Mouse (Mus musculus) heart, postnatal 0 days (tissue): Measurements from ENCODE around the gene Magi2. TPM values are rescaled to one million over a fixed set of nuclear protein-coding genes. Genes with fewer than 3 reads are reported as not detected.

Source experiments
- ATAC-seq: fragments of 200-750 bp; cut with Nextera tagmentation; 2 replicates; pipeline ENCODE4 v1.8.0; 2017; ENCODE audit warnings: low read depth, moderate number of reproducible peaks, moderate library complexity; ENCODE audit not compliant: insufficient read depth
- DNase-seq: peaks from one replicate; pipeline ENCODE4 v3.0.0-alpha.2; 2016; ENCODE audit warnings: low spot score
- H3K27ac ChIP-seq: fragments of 300-500 bp; sonication (generic); 2 replicates; pipeline ENCODE4 v1.5.1; 2014; ENCODE audit warnings: low read depth, mild to moderate bottlenecking
- H3K27me3 ChIP-seq: fragments of 300-500 bp; sonication (generic); 2 replicates; pipeline ENCODE4 v1.6.1; 2014; ENCODE audit warnings: low read length, mixed read lengths; ENCODE audit not compliant: control insufficient read depth, insufficient read depth
- H3K36me3 ChIP-seq: fragments of 300-500 bp; sonication (generic); replicated peaks from 2 replicates; pipeline ENCODE4 v1.6.1; 2014; ENCODE audit warnings: low read length, mixed read lengths; ENCODE audit not compliant: control insufficient read depth, insufficient read depth
- H3K4me1 ChIP-seq: fragments of 300-500 bp; sonication (generic); 2 replicates; pipeline ENCODE4 v1.6.1; 2014; ENCODE audit warnings: antibody characterized with exemption; ENCODE audit not compliant: control insufficient read depth, insufficient read depth
- H3K4me2 ChIP-seq: fragments of 300-500 bp; sonication (generic); 2 replicates; pipeline ENCODE4 v1.6.1; 2014; ENCODE audit warnings: low read depth, mild to moderate bottlenecking, low read length, moderate library complexity
- H3K4me3 ChIP-seq: fragments of 300-500 bp; sonication (generic); 2 replicates; pipeline ENCODE4 v1.5.1; 2014; ENCODE audit warnings: low read depth, low read length
- H3K9ac ChIP-seq: fragments of 300-500 bp; sonication (generic); replicated peaks from 2 replicates; pipeline ENCODE4 v1.6.1; 2014; ENCODE audit warnings: low read depth, low read length, mixed read lengths
- H3K9me3 ChIP-seq: fragments of 300-500 bp; sonication (generic); replicated peaks from 2 replicates; pipeline ENCODE4 v1.6.1; 2016; ENCODE audit warnings: low read length; ENCODE audit not compliant: control insufficient read depth
- CTCF ChIP-seq: IDR thresholded peaks from 2 replicates; pipeline ENCODE4 v1.5.1; 2016; ENCODE audit warnings: antibody characterized with exemption, control low read depth, low read depth
- EP300 ChIP-seq: IDR thresholded peaks from 2 replicates; pipeline ENCODE4 v1.6.1; 2016; ENCODE audit warnings: antibody characterized with exemption, low read depth
- WGBS: fragments of 180-500 bp; shearing (Covaris S2); extraction: QIAGEN DNeasy Blood & Tissue Kit; methylation state at CpG from one replicate; pipeline ENCODE4 v1.1.7; 2014; 5-methylcytosine and 5-hydroxymethylcytosine counted together
- polyA plus RNA-seq: library from polyadenylated mRNA; unstranded; fragments of >200 nt; fragmentation: Nextera tagmentation; extraction: Ambion mirVana; gene quantifications from 2 replicates; pipeline ENCODE4 v1.2.1, GENCODE M21; 2015
- total RNA-seq: library from RNA; depleted of rRNA; stranded (reverse); fragments of >200 nt; gene quantifications from 2 replicates; pipeline ENCODE4 v1.2.3, GENCODE M21; 2014; ENCODE audit warnings: low replicate concordance

Magi2 gene
- total and polyA plus RNA-seq, 2 experiments from 2014 or later, result 1.7 to 9.5 TPM

DNA sequence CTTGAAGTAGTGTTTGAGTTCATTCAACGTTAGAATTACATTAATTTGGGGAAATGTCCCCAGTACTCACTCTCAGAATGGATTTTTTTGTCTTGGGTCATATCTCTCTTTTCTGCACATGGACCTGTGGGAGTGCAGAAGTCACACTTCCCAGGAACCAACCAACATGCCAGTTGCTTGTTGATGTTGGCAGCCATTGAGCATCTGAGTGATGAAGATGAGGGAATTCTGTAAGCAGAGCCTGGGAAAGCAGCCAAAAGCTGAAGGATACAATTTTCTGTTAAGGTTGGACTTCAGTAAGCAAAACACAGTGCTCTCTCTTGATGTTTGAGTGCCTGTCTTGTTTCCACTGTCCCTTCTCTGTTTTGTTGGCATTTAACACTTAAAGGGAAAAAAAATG, 1102.1 kb downstream of the Magi2 start:
- no peaks in the 10 kb centered on the region for H3K4me1 ChIP-seq
- no peak overlapping the region for H3K27ac ChIP-seq
- H3K4me3 ChIP-seq, result no peak overlapping the region
- TF ChIP-seq CTCF (no peak), EP300 (no peak)
- DNase-seq (no peak), ATAC-seq (no peak)
- no peaks in the 10 kb centered on the region for H3K36me3 ChIP-seq
- no peak overlapping the region for H3K4me2 ChIP-seq
- H3K27me3 ChIP-seq, result no peaks in the 10 kb centered on the region
- H3K9me3 ChIP-seq, result no peaks in the 10 kb centered on the region
- no peak overlapping the region for H3K9ac ChIP-seq
- WGBS, result 36% methylated on average over 1 of the region's 1 CpGs

DNA sequence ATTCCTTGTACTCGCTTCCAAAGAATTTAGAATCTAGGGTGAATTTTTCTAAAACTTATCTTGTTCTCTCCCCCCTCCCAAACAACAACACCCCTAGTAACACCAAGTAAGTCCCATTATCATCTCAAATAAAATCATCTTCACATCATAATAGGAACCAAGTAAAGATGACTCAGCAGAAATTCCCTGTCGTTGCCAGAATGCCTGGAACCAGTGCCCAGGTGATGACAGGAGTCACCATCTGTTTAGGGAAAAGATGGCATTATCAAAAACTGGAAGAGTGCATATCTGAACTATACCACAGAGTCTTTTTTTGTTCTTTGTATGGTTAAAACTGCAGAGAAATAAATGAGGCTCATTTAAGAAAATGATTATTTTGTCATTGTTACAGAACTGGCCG, 1103.2 kb downstream of the Magi2 start:
- TF ChIP-seq EP300 (no peak), CTCF (no peak)
- no peak for ATAC-seq
- WGBS, result 64% methylated on average over 3 of the region's 3 CpGs
- no peak for DNase-seq
- Histone ChIP-seq H3K36me3 (no peaks in the 10 kb centered on the region), H3K4me1 (no peaks in the 10 kb centered on the region), H3K4me2 (no peak overlapping the region), H3K27ac (no peak overlapping the region), H3K9me3 (no peaks in the 10 kb centered on the region), H3K4me3 (no peak overlapping the region), H3K27me3 (no peaks in the 10 kb centered on the region), H3K9ac (no peak overlapping the region)

DNA sequence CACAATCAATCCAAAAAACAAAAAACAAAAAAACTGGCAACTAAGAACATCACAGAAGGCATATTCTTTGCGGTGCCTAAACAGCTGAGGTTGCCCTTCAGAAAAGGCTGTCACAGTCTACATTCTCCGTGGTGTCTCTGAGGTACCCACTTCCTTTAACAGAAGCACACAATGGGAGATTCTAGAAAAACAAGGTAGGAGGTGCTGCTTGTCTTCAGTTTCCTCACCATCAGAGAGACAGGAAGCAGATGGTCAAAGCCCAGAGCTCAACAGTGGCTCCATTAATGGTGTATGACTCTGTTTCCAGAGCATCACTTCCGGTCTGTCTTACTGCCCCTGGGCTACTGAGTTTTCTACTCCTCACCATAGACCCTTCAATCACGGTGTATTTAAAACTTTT, 1105.7 kb downstream of the Magi2 start:
- Histone ChIP-seq H3K27ac (no peak overlapping the region), H3K4me2 (no peak overlapping the region), H3K27me3 (no peaks in the 10 kb centered on the region), H3K36me3 (no peaks in the 10 kb centered on the region), H3K9me3 (no peaks in the 10 kb centered on the region), H3K4me3 (no peak overlapping the region), H3K9ac (no peak overlapping the region), H3K4me1 (no peaks in the 10 kb centered on the region)
- ATAC-seq (no peak), DNase-seq (no peak)
- no peak for TF ChIP-seq CTCF
- TF ChIP-seq EP300, result no peak
- WGBS, result 70% methylated on average over 4 of the region's 4 CpGs

DNA sequence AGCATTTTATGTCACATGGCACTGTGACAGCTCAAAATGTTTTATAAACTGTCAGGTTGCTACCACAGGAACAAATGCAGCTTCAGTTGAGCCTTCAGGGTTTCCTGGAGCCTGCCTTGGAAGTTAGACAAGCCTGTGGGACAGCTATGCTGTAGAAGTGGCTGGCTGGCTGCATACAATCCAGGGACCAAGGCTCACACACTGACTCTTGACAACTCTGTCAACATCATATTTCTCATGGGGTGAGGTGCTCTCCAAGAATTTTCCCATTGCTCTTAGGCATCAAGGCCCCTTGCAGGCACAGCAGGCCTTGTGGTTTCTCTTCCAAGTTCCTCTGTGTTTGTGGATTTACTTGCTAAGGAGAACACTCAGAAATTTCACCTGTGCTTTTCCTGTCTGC, 1107.7 kb downstream of the Magi2 start:
- Histone ChIP-seq H3K9ac (no peak overlapping the region), H3K4me3 (no peak overlapping the region), H3K9me3 (no peaks in the 10 kb centered on the region), H3K27me3 (no peaks in the 10 kb centered on the region), H3K36me3 (no peaks in the 10 kb centered on the region), H3K27ac (no peak overlapping the region), H3K4me1 (no peaks in the 10 kb centered on the region), H3K4me2 (no peak overlapping the region)
- no peak for TF ChIP-seq CTCF
- TF ChIP-seq EP300, result no peak
- DNase-seq, result no peak
- ATAC-seq, result no peak

DNA sequence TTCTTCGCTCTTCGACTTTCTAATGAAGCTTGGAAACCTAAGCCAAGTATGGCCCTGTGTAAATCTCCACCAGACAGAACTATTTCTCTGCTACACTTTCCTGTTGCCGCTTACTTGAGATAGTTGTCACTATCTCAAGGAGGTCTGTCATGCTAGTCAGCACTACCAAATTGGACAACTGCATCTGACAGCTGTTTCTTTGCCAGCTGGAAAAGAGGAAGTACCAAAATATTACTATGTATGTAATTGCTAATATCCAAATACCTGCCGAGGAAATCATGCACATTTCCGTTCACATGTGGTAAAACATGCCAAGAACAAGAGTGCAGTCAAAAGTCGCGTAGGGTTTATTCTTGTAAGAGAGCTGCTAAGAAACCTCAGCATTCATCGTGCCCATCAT, 1126.1 kb downstream of the Magi2 start:
- Histone ChIP-seq H3K4me1 (no peaks in the 10 kb centered on the region), H3K27ac (no peak overlapping the region), H3K9me3 (no peaks in the 10 kb centered on the region), H3K4me3 (no peak overlapping the region), H3K9ac (no peak overlapping the region), H3K4me2 (no peak overlapping the region), H3K27me3 (no peaks in the 10 kb centered on the region), H3K36me3 (no peaks in the 10 kb centered on the region)
- 74% methylated on average over 8 of the region's 8 CpGs for WGBS
- TF ChIP-seq CTCF (no peak), EP300 (no peak)
- ATAC-seq (no peak), DNase-seq (no peak)

DNA sequence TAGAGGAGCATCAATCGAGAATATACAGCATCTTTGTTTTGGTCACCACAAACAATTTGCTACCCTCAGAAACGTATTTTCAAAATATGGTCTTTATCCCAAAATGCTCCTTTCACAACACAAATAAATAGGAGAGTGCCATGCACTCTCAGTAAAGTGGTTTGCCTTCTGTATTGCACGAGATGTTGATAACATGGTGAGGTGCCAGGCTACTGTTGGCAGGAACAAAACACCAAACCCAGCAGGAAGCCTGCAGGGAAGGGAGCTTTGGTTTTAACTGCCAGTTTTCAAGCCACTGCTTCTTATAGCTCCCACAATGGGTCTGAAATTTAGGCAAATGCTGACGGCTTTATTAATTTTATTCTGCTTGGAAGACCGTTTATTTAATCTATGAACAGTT, 1131.6 kb downstream of the Magi2 start:
- Histone ChIP-seq H3K9me3 (no peaks in the 10 kb centered on the region), H3K4me1 (no peaks in the 10 kb centered on the region), H3K27ac (no peak overlapping the region), H3K27me3 (no peaks in the 10 kb centered on the region), H3K4me2 (no peak overlapping the region), H3K36me3 (no peaks in the 10 kb centered on the region), H3K4me3 (no peak overlapping the region), H3K9ac (no peak overlapping the region)
- WGBS, result 51% methylated on average over 5 of the region's 5 CpGs
- no peak for TF ChIP-seq EP300
- TF ChIP-seq CTCF, result no peak
- no peak for DNase-seq
- no peak for ATAC-seq
